Mouse (Mus musculus) lung, adult 18-20 months (tissue): ENCODE measurements at regions not wholly inside any gene's neighbourhood (a gene's known extent, or its start where the extent isn't known, plus 50 kb on each side); places are given as distances from the start of the nearest gene placed in this dataset.

Experiments used
- DNase-seq, 2 experiments: peaks; one replicate each; pipeline ENCODE4 v3.0.0; 2022; ENCODE audit warnings: mixed read lengths in 2 of 2

DNA sequence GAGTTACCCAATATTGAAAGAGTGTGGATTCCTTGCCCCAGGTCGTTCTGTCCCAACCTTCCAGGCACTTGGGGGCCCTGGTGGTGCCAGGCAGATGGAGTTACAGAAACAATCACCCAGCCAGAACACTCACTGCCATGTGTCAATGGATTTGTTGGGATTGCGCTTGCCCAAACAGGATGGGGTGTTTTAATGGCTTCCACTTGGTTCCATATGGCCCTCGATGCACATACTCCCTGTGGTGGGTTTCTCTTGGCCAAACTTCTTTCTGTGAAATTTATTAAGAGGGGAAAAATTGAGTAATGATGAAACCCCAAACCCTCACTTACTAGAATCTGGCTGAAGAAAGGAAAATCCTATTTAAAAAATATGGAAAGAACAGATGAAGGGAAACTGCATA, 146.8 kb downstream of the Spata18 start:
- DNase-seq, result no peak

DNA sequence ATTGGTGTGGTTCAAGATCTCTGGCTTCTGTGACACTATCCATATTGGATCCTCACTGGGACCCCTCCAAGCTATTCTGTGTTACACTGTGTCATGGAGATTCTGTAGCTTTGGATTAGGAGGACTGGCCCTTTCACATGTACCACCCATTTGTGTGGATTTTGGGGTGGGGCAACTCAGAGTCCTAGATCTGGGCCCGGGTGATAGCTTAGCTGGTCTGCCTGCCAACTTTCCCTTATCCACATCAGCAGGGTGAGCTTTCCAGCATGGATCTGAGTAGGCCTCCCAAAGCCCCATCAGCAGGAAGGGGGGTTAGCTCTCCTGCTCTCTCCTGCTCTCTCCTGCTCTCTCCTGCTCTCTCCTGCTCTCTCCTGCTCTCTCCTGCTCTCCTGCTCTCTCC, 152.3 kb downstream of the Spata18 start:
- DNase-seq, result no peak

DNA sequence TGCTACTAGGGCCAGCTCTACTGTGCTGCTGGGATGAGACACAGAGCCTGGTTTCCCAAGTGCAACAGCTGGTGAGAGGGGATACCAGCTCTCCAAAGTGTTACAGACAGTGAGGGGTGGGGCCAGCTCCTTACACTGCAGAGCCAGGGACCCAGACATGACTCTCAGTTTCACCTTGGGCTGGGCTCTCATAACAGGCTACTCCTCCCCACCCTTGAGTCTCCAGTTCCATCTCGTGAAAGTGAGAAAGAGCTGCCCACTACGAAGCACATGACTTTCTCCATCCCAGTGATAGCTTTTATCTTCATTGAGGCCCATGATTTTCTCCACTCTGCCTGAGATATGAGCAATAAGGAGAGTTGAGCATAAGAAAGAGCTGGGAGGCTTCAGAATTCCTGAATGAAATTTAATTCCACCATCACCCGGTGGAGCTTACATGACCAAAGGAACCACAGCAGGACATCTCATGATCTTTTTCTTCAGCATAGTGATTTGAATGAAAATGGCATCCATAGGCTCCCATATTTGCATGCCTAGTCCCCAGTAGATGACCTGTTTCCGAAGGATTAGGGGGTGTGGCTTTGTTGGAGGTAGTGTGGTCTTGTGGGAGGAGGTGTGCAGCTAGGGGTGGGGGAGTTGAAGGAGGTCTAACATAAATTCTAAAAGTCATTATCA, 153.5 kb downstream of the Spata18 start:
- DNase-seq, result no peak

DNA sequence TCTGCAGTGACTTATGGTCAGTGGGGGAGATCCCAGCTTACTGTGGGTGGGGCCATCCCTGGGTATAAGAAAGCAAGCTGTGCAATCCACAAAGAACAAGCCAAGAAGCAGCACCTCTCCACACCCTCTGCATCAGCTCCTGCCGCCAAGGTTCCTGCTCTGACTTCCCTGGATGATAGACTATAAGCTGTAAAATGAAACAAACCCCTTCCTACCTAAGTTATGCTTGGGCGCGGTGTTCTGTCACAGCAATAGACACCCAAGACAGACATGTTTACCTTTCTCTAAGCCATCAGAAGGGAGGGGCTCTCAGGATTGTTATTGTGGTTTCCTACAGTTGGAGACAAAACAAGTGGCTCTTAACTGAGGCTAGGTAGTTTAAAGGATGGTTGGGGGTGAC, 159.5 kb downstream of the Spata18 start:
- DNase-seq, result no peak

DNA sequence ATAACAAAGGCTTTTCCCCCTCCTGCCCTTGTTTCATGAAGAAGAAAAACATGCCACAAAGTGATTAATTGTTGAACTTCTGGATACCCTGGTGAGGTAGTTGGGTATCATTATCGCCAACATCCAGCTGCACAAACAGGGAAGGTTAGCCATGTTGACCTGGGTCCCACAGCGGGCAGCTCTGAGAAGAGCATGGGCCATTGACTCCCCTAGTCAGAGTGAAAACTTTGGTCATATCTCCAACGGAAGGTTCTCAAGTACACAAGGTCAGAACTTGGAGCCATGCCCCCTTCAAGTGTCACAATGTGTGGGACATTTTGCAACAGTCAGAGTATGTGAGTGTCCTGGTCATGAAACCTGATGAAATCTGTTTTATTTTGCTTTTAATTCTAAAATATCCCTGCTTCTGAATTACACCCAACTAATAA, 159.9 kb downstream of the Spata18 start:
- peak in 1 of 2 experiments; percentile 11 for DNase-seq

DNA sequence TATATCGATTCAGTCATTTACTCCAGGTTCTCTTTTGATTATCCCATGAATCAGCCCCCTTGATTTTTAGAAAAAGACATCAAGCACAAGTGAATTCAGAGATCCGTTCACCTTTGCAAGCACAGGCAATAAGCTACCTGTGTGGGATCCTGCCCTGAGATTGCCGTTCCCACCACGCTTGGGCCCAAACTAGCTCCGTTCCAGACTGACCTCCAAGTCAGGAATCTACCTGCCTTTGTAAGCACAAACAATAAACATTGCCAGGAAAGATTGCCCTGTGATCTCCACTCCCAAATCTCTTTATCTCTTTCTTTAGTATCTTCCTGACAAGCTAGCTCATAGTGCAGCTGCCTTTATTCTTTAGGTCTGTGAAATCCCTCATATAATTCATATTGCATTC, 164.6 kb downstream of the Spata18 start:
- DNase-seq, result no peak

DNA sequence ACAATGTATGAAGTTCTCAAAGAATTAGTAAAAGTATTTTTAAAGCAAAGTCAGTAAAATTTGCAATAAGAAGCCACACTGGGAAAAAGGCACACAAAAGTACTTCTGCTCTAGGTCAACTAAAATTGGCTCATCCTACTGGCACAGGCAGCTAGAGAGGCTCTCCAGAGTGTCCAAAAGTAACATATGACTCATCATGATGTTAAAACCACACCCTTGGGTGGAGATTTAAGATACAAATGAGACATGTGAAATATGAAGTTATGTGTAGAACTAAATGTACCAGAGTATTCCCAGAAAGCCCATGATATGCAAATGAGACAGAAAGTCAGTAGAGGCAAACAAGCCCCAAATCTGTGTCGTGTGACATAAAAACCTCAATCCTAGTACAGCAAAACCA, 166.0 kb downstream of the Spata18 start:
- no peak for DNase-seq

DNA sequence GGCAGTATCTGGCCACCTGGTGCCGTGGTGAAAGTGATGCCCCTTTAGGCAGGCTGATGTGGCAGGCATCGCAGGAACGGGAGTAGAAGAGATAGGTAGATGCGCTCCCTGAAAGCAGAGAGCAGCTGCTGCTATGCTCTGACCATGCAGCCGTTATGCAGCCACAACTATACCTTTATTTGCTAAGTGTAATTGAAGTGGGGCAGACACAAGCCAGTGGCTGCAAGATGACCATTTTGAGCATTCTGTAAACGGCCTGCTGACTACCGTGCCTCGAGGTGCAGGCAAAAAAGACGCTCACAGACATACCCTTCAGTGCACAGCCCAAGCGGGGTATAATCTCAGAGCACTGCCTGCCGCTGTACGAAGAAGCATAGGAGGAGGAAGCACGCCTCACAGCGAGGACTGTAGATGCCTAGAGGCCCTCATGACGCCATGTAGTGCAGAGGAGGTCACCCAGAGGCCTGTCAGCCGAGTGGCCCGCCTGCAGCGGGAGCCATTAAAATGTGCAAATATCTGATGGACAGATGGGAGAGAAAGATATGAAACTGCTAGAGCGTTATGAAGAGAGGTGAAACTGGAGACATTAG, 170.9 kb downstream of the Spata18 start:
- DNase-seq, result no peak

DNA sequence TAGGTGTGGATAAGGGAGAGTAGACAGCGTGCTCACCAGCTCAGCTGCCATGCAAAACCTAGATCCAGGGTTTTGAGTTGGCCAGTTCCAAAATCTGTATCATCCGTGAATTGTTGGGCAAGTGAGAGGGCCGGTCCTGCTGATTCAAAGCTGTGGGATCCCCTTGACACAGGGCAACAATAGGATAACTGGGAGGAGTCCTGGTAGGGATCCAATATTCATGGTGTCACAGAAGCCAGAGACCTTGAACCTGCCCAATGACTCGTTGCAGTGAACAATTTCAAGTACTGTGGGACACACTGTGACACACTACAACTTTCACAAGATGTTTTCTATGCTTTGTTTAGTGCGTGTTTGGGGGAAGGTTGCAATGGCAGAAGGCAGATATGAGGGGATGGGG, 172.2 kb downstream of the Spata18 start:
- no peak for DNase-seq

DNA sequence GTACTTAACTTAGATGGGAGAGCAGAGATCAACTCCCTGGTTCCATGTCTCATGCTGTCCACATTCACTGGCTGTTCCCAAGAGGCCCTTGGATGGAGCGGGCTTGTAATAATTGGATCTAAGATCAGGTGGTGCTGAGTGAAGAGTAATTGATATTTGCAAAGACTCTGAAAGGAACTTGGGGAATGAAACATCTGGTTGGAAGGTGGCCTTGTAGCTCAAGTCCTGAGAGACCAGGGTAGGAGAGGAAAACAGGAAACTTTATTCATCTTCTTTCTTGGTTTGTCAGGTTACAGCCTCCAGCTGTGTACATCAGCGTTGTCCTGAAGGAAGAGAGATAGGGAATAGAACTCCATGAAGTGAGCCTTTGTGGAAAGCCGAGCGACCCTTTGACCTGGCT, 175.8 kb downstream of the Spata18 start:
- no peak for DNase-seq

DNA sequence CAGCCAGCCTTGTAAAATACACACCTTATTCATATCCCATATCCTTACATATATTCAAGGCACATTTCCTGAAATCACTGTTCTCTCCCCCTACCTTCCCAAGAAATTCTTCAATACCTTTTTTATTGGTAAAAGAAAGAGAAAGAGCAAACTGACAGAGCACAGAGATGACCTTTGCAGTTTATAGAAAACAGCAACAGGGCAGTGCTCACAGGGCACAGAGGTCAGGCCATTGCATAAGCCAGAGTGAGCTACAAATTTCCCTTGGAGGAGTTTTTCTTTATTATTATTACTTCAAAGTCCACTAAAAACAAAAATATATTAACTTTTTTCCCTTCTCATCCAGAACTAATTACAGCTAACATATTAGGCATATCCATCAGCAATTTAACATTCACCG, 182.5 kb downstream of the Spata18 start:
- no peak for DNase-seq

DNA sequence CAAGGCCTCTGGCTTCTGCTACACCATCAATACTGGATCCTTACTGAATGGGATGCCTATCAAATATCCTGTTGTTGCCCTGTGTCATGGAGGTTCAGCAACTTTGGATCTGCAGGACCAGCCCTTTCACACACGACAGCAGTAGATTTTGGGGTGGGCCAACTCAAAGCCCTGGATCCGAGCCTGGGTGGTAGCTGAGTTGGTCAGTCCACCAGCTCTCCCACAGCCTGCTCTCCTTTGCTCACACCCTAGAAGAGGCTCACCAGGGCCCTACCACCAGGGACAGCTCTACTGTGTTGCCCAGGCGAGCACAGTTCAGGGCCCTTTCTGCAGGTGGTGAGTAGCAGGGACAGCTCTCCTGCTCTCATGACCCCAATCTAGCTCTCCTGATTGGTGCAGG, 192.6 kb downstream of the Spata18 start:
- DNase-seq, result no peak

DNA sequence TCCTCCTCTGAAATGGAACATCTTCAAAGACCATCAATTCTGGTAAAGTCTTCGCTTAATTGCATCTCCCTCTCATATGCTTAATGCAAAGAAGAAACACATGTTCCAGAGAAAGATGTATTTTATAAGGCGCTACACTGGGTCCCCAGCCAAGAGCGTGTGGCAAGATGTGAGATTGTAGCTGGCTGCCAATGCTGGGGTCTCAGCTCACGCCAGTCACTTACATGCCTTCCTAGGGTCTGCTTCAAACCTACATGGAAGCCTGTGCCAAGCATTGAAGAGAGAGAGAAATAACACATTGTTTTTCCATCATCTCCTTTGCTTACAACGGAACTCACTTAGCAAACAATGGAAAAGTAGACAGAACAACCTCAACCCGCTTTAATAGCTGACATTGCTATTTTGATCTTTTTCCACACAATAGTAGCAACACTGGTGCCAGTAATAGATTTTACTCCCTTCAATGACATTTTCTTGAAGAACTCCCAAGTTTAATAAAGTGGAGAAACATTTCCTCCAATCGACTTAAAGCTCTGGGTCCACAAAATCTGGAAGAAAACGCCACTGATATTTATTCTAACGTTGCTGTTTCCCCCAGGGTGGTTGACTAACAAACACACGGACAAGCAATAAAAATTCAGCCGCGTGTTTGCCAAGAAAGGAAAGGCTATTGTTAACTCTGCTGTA, 195.1 kb downstream of the Spata18 start:
- DNase-seq, result no peak

DNA sequence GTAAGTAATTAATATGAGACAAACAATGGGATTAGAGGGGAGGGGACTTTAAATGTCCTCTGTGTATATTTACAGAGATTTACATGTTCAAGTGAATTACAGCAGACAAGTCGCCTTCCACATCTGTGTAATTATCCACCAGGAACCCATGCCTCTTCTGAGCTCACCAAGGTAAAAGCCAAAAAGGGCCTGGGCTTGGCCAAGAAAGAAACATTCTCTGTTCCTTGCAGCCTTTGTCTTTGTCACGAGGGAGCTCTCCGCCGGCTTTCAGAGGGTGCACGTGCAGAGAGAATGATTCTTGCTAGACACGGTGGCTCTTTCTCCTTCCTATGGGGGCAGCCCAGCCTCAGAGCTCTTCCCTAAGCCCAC, 195.6 kb downstream of the Spata18 start:
- no peak for DNase-seq

DNA sequence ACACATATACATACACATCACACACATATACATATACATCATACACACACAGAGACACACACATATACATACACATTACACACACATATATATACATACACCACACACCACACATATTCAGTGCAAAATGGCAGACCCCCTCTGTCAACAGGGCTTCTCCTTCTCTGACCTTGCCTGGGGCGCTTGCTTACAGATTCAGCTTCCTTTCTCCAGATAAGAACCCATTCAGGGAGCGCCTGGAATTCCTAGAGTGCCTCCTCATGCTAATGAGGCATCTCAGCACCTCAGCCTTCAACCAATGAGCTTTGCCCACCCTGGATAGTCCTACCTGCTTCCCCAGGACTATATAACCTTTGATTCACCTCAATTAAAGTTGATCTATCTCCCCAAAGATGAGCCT, 200.3 kb downstream of the Spata18 start:
- DNase-seq, result no peak

DNA sequence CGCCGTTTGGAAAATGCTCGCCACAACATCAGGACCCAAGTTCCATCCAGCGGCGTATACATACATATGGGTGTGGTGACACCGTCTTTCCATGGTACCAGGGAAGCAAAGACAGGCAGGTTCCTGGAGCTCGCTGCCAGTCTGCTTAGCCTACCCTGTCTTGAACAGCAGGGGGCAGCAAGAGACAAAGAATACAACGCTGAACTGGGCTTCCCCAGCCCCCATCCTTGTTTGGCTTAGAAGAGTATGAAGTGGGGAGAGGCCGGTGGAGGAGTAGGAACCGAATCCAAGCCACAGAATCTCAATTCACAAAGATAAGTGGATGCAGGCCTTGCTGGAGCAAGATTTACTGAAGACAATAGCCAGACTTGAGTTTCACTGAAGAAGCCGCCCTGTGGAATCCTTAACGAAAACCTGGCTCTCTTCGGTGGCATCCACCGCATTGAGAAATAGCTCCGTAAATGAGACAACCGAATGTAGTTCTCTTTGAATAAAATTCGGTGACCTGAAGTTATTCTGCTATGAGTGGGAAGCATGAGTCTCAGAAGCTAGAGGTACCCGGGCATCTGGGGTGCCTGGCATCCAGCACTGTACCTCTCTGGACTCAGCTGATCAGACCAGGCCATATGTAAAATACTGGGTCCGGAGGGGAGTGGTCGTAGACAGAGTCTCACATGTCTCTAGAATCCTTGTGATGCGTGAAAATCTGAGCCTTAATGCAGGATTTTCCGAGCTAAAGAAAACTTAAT, 203.0 kb downstream of the Spata18 start:
- DNase-seq, result peak; percentile 65 to 76

DNA sequence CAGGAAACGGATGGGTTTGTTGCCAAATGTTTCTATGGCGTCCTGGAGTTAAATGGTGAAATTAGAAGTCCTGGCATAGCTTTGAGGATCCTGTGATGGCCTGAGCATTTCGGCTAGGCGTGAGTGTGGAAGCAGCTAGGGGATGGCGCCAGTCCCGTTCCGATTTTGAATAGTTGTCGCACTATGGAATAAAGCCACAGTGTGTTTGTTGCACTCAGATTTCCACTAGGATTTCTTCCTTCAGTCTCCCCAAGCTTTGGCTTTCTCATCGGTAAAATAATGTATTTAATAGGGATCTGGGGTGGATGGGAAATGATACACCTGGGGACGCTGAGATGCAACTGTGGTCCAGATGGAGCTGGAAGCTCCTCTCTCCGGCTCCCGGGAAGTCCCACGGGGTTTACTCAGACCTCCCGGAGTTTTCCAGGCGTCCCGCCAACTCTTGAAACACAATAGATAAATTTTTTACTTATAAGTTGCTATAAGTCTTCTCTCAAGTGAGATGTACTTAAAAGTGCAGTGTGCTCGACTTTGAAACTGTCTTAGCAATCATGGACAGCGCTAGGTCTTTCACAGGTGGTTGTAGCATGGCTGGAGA, 203.7 kb downstream of the Spata18 start:
- no peak for DNase-seq

DNA sequence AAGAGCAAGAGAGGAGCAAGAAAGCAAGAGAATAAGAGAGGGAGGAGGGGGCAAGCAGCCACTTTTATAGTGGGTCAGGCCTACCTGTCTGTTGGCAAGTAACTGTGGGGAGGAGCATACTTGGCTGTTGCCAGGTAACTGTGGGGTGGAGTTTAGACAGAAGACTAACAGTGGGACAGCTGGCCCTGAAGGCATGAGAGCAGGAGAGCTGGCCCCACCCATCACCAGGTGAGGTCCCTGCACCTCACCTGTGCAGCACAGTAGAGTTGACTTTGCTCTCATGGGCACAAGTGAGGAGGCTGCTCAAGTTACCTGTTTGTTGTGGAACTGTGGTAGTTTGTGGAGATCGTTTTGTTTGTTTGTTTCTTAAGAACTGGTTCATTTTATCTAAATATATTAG, 208.1 kb downstream of the Spata18 start:
- peak; percentile 33 to 40 for DNase-seq

DNA sequence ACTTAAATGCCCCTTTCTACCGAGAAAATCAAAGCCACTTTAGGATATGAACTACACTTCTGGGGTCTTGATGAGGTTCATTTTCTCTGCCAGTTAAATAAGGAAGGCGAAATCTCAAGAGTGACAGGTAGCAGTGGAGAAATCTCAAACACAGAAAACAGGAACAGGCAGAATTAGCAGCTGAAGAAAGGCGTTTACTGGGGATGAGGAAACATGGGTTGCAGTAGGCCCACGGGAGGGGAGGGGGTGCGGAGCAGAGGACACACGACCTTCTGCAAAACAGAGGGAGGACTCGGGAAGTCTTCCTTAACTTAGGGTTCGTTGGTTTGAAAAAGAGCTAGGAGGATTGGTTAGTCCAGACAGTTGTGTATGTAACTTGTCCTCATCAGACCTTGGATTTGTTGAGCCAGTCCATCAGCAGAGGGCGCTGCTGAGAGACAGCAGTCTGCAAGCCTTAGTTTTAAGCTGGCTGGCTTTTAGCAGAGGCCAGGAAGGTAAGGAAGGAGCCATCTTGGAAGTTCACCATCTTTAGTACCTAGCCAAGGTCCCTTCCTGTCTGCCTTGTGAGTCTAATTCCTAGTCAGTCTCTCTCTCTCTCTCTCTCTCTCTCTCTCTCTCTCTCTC, 204.0 kb downstream of the Usp46 start:
- DNase-seq, result peak; percentile 44 to 50

DNA sequence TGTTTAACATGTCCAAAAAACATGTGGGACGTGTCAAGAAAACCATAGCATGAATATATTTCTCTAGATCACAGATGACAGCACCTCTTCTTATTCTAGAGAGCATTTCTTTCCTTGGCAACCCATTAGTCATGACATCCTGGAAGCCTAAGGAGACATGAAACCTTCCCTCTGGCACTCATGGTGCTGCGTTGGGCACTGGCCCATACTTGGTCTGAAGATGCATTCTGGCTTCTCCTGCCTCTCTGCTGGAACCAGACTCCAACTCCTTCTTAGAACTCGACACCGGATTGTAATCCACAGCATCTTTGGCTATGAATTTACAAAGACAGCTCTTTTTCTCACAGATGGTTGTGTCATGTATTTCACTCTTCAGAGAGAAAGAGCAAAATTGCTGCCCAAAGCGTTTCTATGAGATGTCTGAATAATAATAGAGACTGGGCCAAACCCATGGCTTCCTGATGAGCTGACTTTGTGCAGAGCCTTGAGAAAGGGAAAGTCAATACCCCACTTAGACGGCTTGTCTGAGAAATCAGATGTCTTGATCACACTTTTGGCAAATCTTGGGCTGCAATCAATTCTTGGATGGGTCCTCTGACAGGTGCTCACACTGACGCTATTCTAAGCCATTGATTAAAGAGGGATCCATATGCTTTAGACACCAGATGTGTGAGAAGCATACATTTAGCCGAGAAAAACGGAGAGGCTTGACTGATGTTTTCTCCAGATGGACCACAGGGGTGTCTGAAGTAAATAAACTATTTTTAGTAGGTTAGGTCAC, 195.4 kb downstream of the Usp46 start:
- no peak for DNase-seq

DNA sequence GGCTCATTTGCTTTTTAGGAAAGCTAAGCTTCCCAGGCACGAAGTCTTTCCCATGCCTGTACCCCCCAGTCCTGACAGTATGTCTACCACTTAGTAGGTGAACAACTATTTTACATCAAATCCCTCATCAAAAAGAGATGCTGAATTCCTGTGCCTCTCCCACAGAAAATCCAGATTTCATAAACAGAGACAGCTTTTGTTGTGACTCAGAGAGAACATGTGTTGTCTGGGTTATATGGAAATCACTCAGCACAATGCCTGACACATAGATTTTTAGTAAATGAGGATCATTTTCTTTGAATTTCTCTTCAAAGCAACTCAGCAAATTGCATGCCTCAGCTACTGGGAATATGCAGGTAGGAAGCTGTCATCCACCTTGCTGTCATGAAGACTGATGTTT, 193.5 kb downstream of the Usp46 start:
- no peak for DNase-seq

DNA sequence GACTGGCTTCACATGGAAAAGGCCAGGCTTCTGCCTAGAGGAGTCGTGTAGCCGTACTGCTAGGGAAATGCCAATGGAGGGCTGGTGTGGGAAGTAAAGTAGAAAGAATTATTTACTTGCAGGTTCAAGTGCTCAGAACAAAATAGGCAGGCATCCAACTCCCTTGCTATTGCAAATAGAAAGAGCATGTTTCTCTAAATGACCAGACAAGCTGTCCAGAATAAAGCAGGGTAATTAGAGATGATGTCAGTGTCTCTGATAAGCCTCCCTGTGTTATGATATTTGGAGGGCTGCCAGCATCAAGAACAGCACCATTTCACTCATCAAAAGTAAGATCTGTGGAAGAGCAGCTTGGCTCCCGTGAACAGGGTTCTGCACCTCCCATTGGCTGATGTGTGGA, 192.4 kb downstream of the Usp46 start:
- peak; percentile 14 to 63 for DNase-seq
